Mouse (Mus musculus) CH12.LX (cell line): ENCODE measurements around the gene Keap1. TPM values are rescaled to one million over a fixed set of nuclear protein-coding genes. Genes with fewer than 3 reads are reported as not detected.

Source experiments
- DNase-seq: peaks from one replicate; pipeline ENCODE4 v3.0.0-alpha.2; 2013; ENCODE audit errors: extremely low read depth
- H3K27ac ChIP-seq: 2 replicates; pipeline ENCODE4 v1.5.1; 2012; ENCODE audit warnings: low read depth, mild to moderate bottlenecking, control low read depth, moderate library complexity; ENCODE audit not compliant: insufficient read depth
- H3K27me3 ChIP-seq: replicated peaks from 2 replicates; pipeline ENCODE3; 2012; ENCODE audit warnings: inconsistent platforms
- H3K36me3 ChIP-seq, 2 experiments: replicated peaks in 1 of 2; 2 replicates each; pipeline versions ENCODE3 to v1.6.1; 2012; ENCODE audit warnings: inconsistent platforms in 1 of 2, low read length in 1 of 2, mild to moderate bottlenecking in 1 of 2, mixed read lengths in 1 of 2, moderate library complexity in 1 of 2; ENCODE audit not compliant: control insufficient read depth in 1 of 2, insufficient read depth in 1 of 2
- H3K4me1 ChIP-seq, 2 experiments: 2 replicates each; pipeline ENCODE4 v1.6.1; 2012; ENCODE audit warnings: inconsistent platforms in 1 of 2, moderate library complexity in 1 of 2; ENCODE audit not compliant: insufficient read depth in 2 of 2, control insufficient read depth in 1 of 2
- H3K4me2 ChIP-seq: 2 replicates; pipeline ENCODE4 v1.6.1; 2012; ENCODE audit warnings: low read depth, mild to moderate bottlenecking, control low read depth; ENCODE audit not compliant: poor library complexity, insufficient read depth, severe bottlenecking
- H3K4me3 ChIP-seq, 3 experiments: fragments of 150-350 bp in 1 of 3; sonication (generic) in 1 of 3; replicated peaks in 1 of 3; 2 replicates each; pipeline versions ENCODE3 to v1.5.1; 2011 to 2012; ENCODE audit warnings: low read depth in 2 of 3, low read length in 2 of 3, mild to moderate bottlenecking in 2 of 3, moderate library complexity in 2 of 3, control low read depth in 1 of 3, improper control_type of control experiment in 1 of 3, inconsistent platforms in 1 of 3, mixed read lengths in 1 of 3; ENCODE audit not compliant: poor library complexity in 1 of 3
- H3K79me2 ChIP-seq: replicated peaks from 2 replicates; pipeline ENCODE4 v1.6.1; 2012; ENCODE audit warnings: mild to moderate bottlenecking, moderate library complexity; ENCODE audit not compliant: control insufficient read depth, poor library complexity, insufficient read depth, severe bottlenecking; ENCODE audit errors: extremely low read depth
- H3K9ac ChIP-seq: 2 replicates; pipeline ENCODE4 v1.6.1; 2012; ENCODE audit warnings: low read depth, mild to moderate bottlenecking, control low read depth, moderate library complexity; ENCODE audit not compliant: insufficient read depth
- H3K9me3 ChIP-seq: replicated peaks from 2 replicates; pipeline ENCODE3; 2012; ENCODE audit warnings: low read length, inconsistent platforms, mixed read lengths
- BHLHE40 ChIP-seq: IDR thresholded peaks from 2 replicates; pipeline ENCODE4 v1.6.1; 2011; ENCODE audit warnings: mild to moderate bottlenecking, low read depth, low read length, improper control_type of control experiment
- CHD1 ChIP-seq: IDR thresholded peaks from 2 replicates; pipeline ENCODE4 v1.6.1; 2012; ENCODE audit warnings: low read depth, low read length, improper control_type of control experiment, inconsistent platforms
- E2F4 ChIP-seq: IDR thresholded peaks from 2 replicates; pipeline ENCODE4 v1.6.1; 2011; ENCODE audit warnings: low read depth, low read length, improper control_type of control experiment; ENCODE audit not compliant: insufficient replicate concordance
- ELF1 ChIP-seq: IDR thresholded peaks from 2 replicates; pipeline ENCODE4 v1.6.1; 2014; ENCODE audit warnings: low read depth, mild to moderate bottlenecking, inconsistent platforms, low read length, improper control_type of control experiment
- EP300 ChIP-seq: IDR thresholded peaks from 2 replicates; pipeline ENCODE4 v1.6.1; 2011; ENCODE audit warnings: low read length, improper control_type of control experiment
- ETS1 ChIP-seq: conservative IDR thresholded peaks from 2 replicates; pipeline ENCODE4 v1.6.1; 2012; ENCODE audit warnings: low read depth, mild to moderate bottlenecking, inconsistent platforms, low read length, improper control_type of control experiment, moderate library complexity
- HCFC1 ChIP-seq: IDR thresholded peaks from 2 replicates; pipeline ENCODE4 v1.6.1; 2012; ENCODE audit warnings: low read depth, mild to moderate bottlenecking, inconsistent platforms, low read length, improper control_type of control experiment
- IRF4 ChIP-seq: IDR thresholded peaks from 2 replicates; pipeline ENCODE4 v1.6.1; 2014; ENCODE audit warnings: low read depth, mild to moderate bottlenecking, inconsistent platforms, low read length, improper control_type of control experiment
- JUN ChIP-seq: IDR thresholded peaks from 2 replicates; pipeline ENCODE4 v1.6.1; 2011; ENCODE audit warnings: low read depth, mild to moderate bottlenecking, low read length, improper control_type of control experiment, moderate library complexity; ENCODE audit not compliant: insufficient read depth
- JUND ChIP-seq: conservative IDR thresholded peaks from 2 replicates; pipeline ENCODE4 v1.6.1; 2011; ENCODE audit warnings: low read depth, low read length, improper control_type of control experiment
- KAT2A ChIP-seq: IDR thresholded peaks from 2 replicates; pipeline ENCODE4 v1.6.1; 2012; ENCODE audit warnings: low read length, improper control_type of control experiment, inconsistent platforms; ENCODE audit not compliant: insufficient replicate concordance
- MAFK ChIP-seq: IDR thresholded peaks from 2 replicates; pipeline ENCODE4 v1.6.1; 2011; ENCODE audit warnings: low read length, improper control_type of control experiment; ENCODE audit not compliant: insufficient replicate concordance
- MAX ChIP-seq: IDR thresholded peaks from 2 replicates; pipeline ENCODE4 v1.6.1; 2011; ENCODE audit warnings: low read length, improper control_type of control experiment
- MAZ ChIP-seq: IDR thresholded peaks from 2 replicates; pipeline ENCODE4 v1.6.1; 2012; ENCODE audit warnings: low read depth, mild to moderate bottlenecking, inconsistent platforms, low read length, improper control_type of control experiment, moderate library complexity
- MEF2A ChIP-seq: IDR thresholded peaks from 2 replicates; pipeline ENCODE4 v1.6.1; 2014; ENCODE audit warnings: low read depth, mild to moderate bottlenecking, inconsistent platforms, low read length, improper control_type of control experiment, borderline replicate concordance
- MXI1 ChIP-seq: IDR thresholded peaks from 2 replicates; pipeline ENCODE4 v1.6.1; 2011; ENCODE audit warnings: mild to moderate bottlenecking, low read depth, low read length, improper control_type of control experiment
- MYC ChIP-seq: IDR thresholded peaks from 2 replicates; pipeline ENCODE4 v1.6.1; 2011; ENCODE audit warnings: low read depth, mild to moderate bottlenecking, improper control_type of control experiment, low read length
- NELFE ChIP-seq: IDR thresholded peaks from 2 replicates; pipeline ENCODE4 v1.6.1; 2011; ENCODE audit warnings: low read depth, low read length, improper control_type of control experiment
- POLR2A ChIP-seq: IDR thresholded peaks from 2 replicates; pipeline ENCODE4 v1.6.1; 2011; ENCODE audit warnings: low read depth, mild to moderate bottlenecking, improper control_type of control experiment, low read length
- POLR2AphosphoS2 ChIP-seq: IDR thresholded peaks from 2 replicates; pipeline ENCODE4 v1.6.1; 2011; ENCODE audit warnings: low read depth, low read length, improper control_type of control experiment
- RAD21 ChIP-seq: IDR thresholded peaks from 2 replicates; pipeline ENCODE4 v1.6.1; 2011; ENCODE audit warnings: low read depth, mild to moderate bottlenecking, low read length, improper control_type of control experiment, moderate library complexity
- RCOR1 ChIP-seq: conservative IDR thresholded peaks from 2 replicates; pipeline ENCODE4 v1.6.1; 2012; ENCODE audit warnings: low read depth, mild to moderate bottlenecking, inconsistent platforms, low read length, improper control_type of control experiment
- SIN3A ChIP-seq: IDR thresholded peaks from 2 replicates; pipeline ENCODE4 v1.6.1; 2012; ENCODE audit warnings: low read length, improper control_type of control experiment, inconsistent platforms
- TBP ChIP-seq: conservative IDR thresholded peaks from 2 replicates; pipeline ENCODE4 v1.6.1; 2011; ENCODE audit warnings: low read depth, low read length, improper control_type of control experiment
- TCF12 ChIP-seq: IDR thresholded peaks from 2 replicates; pipeline ENCODE4 v1.6.1; 2014; ENCODE audit warnings: low read depth, mild to moderate bottlenecking, inconsistent platforms, low read length, improper control_type of control experiment
- UBTF ChIP-seq: IDR thresholded peaks from 2 replicates; pipeline ENCODE4 v1.6.1; 2012; ENCODE audit warnings: low read depth, mild to moderate bottlenecking, inconsistent platforms, low read length, improper control_type of control experiment, moderate library complexity
- USF2 ChIP-seq: conservative IDR thresholded peaks from 2 replicates; pipeline ENCODE4 v1.6.1; 2011; ENCODE audit warnings: low read depth, low read length, improper control_type of control experiment
- ZC3H11A ChIP-seq: IDR thresholded peaks from 2 replicates; pipeline ENCODE4 v1.6.1; 2012; ENCODE audit warnings: low read depth, mild to moderate bottlenecking, inconsistent platforms, low read length, improper control_type of control experiment
- ZKSCAN1 ChIP-seq: IDR thresholded peaks from 2 replicates; pipeline ENCODE4 v1.6.1; 2012; ENCODE audit warnings: low read depth, inconsistent platforms, low read length, improper control_type of control experiment, borderline replicate concordance
- ZNF384 ChIP-seq: IDR thresholded peaks from 2 replicates; pipeline ENCODE4 v1.6.1; 2012; ENCODE audit warnings: low read depth, low read length, improper control_type of control experiment, inconsistent platforms
- dilution Hi-C: fragments of 300-500 bp; cut with MboI; formaldehyde crosslinking; loops from 2 replicates; pipeline ENCODE4 v1.14.3; 2020; ENCODE audit warnings: low sequenced_read_pairs; ENCODE audit not compliant: extremely low pct_unique_long_range_greater_than_20kb, extremely low pct_ligation_motif_present
- in situ Hi-C: fragments of 300-500 bp; cut with MboI; formaldehyde crosslinking; loops from 3 replicates; pipeline ENCODE4 v1.14.3; 2019; ENCODE audit warnings: low sequenced_read_pairs, low pct_ligation_motif_present, low pct_unique_long_range_greater_than_20kb, mixed read lengths
- polyA plus RNA-seq: library from polyadenylated mRNA; unstranded; fragments of >175 nt; gene quantifications from 2 replicates; pipeline ENCODE4 v1.2.1, GENCODE M21; 2012; ENCODE audit warnings: low read depth; ENCODE audit not compliant: insufficient read length
- total RNA-seq, 2 experiments: library from RNA; depleted of rRNA; stranded (reverse); fragments of 300-350 nt in 1 of 2; fragments of >200 nt in 1 of 2; gene quantifications; 2 replicates each; pipeline ENCODE4 v1.2.3; 2012 to 2014

Gene Keap1
- total and polyA plus RNA-seq, 3 experiments = 18.4 to 41.7 (median 31.2) TPM

- DNase-seq = no peak
- H3K9me3 ChIP-seq = no peaks in the 10 kb centered on the region
- H3K4me3 ChIP-seq = no peak overlapping the region
- peaks cover 0 to 25% of the 10 kb centered on the region in 2 experiments for H3K36me3 ChIP-seq
- H3K9ac ChIP-seq = no peak overlapping the region
- in situ Hi-C loops = no loop called here
- H3K4me1 ChIP-seq = peaks cover 24 to 58% of the 10 kb centered on the region in 2 experiments
- no peak for TF ChIP-seq KAT2A
- no peak for TF ChIP-seq BHLHE40
- no peak for TF ChIP-seq MXI1
- no peak for TF ChIP-seq MAFK
- no peak for TF ChIP-seq SIN3A
- no peak for TF ChIP-seq POLR2A
- TF ChIP-seq POLR2AphosphoS2 = no peak
- no peak for TF ChIP-seq ELF1
- TF ChIP-seq CHD1 = no peak
- no peak for TF ChIP-seq EP300
- no peak for TF ChIP-seq JUN
- TF ChIP-seq UBTF = no peak
- no peak for TF ChIP-seq RAD21
- dilution Hi-C loops = no loop called here
- H3K27ac ChIP-seq = no peak overlapping the region
- H3K79me2 ChIP-seq = peaks cover 3% of the 10 kb centered on the region
- H3K27me3 ChIP-seq = no peaks in the 10 kb centered on the region
- H3K4me2 ChIP-seq = no peak overlapping the region; the same call in 1 of the 2 replicates
These were observed 54.4 kb downstream of the Keap1 start for GRCm38 (mm10) chr9:21184733-21185132.

GRCm38 (mm10) chr9:21183905-21184413 lies 55.2 kb downstream of the Keap1 start:
- peak overlapping the region; percentile 21; the same call in 1 of the 2 replicates for H3K27ac ChIP-seq
- peaks cover 0 to 25% of the 10 kb centered on the region in 2 experiments for H3K36me3 ChIP-seq
- in situ Hi-C loops (no loop called here), dilution Hi-C loops (no loop called here)
- peaks cover 24 to 58% of the 10 kb centered on the region in 2 experiments for H3K4me1 ChIP-seq
- peaks cover 3% of the 10 kb centered on the region for H3K79me2 ChIP-seq
- H3K4me3 ChIP-seq = peak overlapping the region; percentile 34 to 55 (median 51)
- DNase-seq = peak; percentile 54
- H3K4me2 ChIP-seq = peak overlapping the region; percentile 75
- no peaks in the 10 kb centered on the region for H3K9me3 ChIP-seq
- 0 out of 2 replicates have a peak overlapping the region, but pooled peaks have one; percentile 7 for H3K9ac ChIP-seq
- no peaks in the 10 kb centered on the region for H3K27me3 ChIP-seq
- TF ChIP-seq UBTF (no peak), ETS1 (no peak), NELFE (no peak), POLR2AphosphoS2 (no peak), MAFK (no peak), TCF12 (no peak), MEF2A (no peak), RCOR1 (no peak), MAZ (no peak), E2F4 (no peak), POLR2A (no peak), ZNF384 (no peak), KAT2A (no peak), JUND (no peak), ZC3H11A (no peak), JUN (no peak), MYC (no peak), CHD1 (no peak), BHLHE40 (0 out of 2 replicates have a peak, but pooled peaks have one; percentile 18), ZKSCAN1 (no peak), TBP (no peak), USF2 (no peak), ELF1 (0 out of 2 replicates have a peak, but pooled peaks have one; percentile 6), HCFC1 (no peak), IRF4 (no peak), MXI1 (peak; percentile 25; the same call in 1 of the 2 replicates), RAD21 (peak; percentile 48), MAX (no peak)
